Mouse (Mus musculus) B cell, adult 2 months (primary cell): ENCODE results near the gene S100a11.

Source experiments
- DNase-seq, 2 experiments: peaks; one replicate each; pipeline ENCODE4 v3.0.0; 2022

S100a11 gene

DNA sequence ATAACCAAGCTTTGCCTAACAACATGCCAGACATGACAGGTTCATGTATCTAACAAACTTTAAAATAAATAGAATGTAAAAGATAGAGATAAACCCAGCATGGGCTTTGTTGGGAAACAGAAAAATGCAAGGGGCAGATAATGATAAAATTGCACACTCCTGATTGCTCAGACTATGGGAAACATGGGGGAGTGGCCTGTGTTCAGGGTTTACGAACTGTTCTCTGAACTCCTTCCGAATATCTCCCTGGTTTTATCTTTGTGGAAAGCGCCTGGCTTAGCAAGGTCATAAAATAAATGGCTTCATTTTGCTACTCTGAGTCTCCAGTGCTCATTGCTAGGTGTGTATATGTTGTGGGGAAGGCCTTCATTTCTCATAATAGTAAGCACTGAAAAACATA is 46.6 kb downstream of the S100a11 start:
- DNase-seq = no peak

DNA sequence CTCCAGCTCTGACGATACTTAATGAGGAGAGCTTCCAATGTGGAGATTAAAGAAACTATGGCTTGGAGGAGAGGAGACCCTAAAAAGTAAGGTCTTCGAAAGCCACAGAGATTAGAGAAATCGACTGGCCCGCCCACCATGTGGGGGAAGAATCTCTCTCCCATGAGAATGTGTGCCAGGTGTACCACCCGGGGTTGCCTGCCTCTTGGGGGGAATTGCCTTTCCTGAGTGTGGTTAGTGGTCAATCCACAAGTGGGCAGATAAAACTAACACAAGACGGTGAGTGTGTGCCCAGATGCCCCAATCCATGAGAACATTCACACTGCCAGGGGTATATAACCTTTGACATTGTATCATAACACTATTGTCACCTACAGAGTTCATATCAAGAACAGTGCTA is 47.4 kb downstream of the S100a11 start:
- no peak for DNase-seq

- no peak for DNase-seq
Observed at GRCm38 (mm10) chr3:93568428-93569040, 48.2 kb downstream of the S100a11 start.

- no peak for DNase-seq
Observed at GRCm38 (mm10) chr3:93569046-93569445, 48.8 kb downstream of the S100a11 start.

DNA sequence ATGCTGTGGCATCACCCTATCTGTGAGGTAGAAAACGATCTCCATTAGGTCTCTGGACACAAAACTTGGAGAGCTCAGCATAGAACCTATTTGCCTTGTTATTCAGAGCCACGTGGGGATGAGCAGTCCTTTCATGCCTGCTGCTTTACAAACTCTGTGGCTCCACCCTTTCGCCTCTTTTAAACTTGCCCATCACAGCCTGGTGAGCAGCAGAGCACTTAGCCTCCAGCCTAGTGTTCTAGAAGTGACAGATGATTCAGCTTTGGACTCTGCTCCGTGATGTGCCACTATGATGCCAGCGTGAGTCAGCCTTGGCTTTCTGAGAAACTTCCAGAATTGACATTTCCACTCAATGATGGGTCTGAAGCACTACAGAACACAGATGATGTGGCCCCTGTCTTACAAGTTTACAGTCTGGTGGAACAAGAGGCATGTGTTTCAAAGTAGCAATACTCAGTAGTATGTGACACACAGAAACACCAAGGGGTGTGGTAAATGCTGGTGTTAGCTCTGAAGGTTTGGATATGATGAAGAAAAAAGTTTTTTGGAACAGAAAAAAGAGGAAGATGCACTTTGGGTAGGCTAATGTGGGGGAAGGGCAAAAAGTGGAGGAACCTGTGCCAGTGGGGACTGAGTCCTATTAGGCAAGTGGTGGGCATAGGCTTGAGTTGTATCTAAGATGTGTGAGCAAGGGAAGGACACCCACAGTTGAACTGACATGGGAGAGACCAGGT is 51.9 kb downstream of the S100a11 start:
- no peak for DNase-seq
